Mouse (Mus musculus): ENCODE results near the gene Hoxa11.

GRCm38 (mm10) chr6:52270494-52271480 lies 25.2 kb upstream of the Hoxa11 start:
- TF ChIP-seq POLR2A (IDR thresholded peaks at IDR 0.05; ENCODE audit: insufficient read depth, low read length) (no peak), CTCF (IDR thresholded peaks at IDR 0.05; ENCODE audit: low read depth, low read length) (peak; percentile 53)

All from ES-Bruce4 (cell line).